ENCODE assay signal across 25 mouse cellular contexts in the genomic region with DNA sequence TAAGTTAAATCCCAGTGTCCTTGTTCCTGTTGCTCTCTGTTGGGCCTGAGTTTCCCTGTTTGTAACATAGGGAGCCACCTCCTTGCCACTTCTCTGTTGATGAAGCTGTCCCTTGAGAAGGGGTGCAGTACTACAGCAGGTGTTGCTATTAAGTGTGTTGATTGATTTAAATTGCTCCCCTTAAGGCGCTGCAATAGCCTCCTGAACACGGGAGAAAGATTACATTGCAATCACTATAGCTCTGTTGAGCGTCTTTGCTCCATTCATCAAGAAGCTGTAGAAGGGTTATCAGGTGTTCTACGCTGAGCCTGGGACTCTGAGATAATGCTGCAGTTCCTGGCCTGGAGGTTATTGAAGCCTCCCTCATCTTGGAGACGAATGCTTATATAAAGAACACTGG.
"Had no signal": no experiment of that assay in that cellular context is flagged by ENCODE, and none has a peak within 500 bp of the region (broad histone marks: within the 10 kb centered on the region; RNA-seq: fewer than 3 reads in every experiment).

No protein-coding gene starts in this region.

- ATAC-seq: inflammation-experienced regulatory T-cells, adult 6 months; intestine, postnatal 0 days had no signal

- DNase-seq: gastrocnemius, adult 2 months; gastrocnemius, postnatal 10 days; gastrocnemius, postnatal 25 days; heart, adult 18-20 months; heart, postnatal 4 days; kidney, adult 18-20 months; kidney, adult 8-10 months; kidney, postnatal 10 days; kidney, postnatal 25 days; kidney, postnatal 4 days; liver; liver, embryonic 13.5 days had no signal

- H3K9ac ChIP-seq: heart, embryonic 13.5 days; heart, embryonic 15.5 days; hindbrain, embryonic 15.5 days; limb, embryonic 12.5 days; liver, embryonic 13.5 days; liver, embryonic 15.5 days had no signal

- H3K27me3 ChIP-seq: heart, embryonic 13.5 days; heart, embryonic 15.5 days; hindbrain, embryonic 15.5 days; limb, embryonic 12.5 days; liver, embryonic 13.5 days; liver, embryonic 15.5 days had no signal

- H3K4me3 ChIP-seq: gastrocnemius, adult 2 months; heart, embryonic 13.5 days; heart, embryonic 15.5 days; hindbrain, embryonic 10.5 days; hindbrain, embryonic 15.5 days; layer of hippocampus, adult 2 months; left cerebral cortex, adult 2 months; limb, embryonic 10.5 days; limb, embryonic 12.5 days; liver, embryonic 13.5 days; liver, embryonic 15.5 days had no signal

- H3K36me3 ChIP-seq: heart, embryonic 13.5 days; heart, embryonic 15.5 days; hindbrain, embryonic 10.5 days; hindbrain, embryonic 15.5 days; limb, embryonic 10.5 days; limb, embryonic 12.5 days; liver, embryonic 13.5 days; liver, embryonic 15.5 days had no signal

- H3K4me1 ChIP-seq: heart, embryonic 13.5 days; heart, embryonic 15.5 days; hindbrain, embryonic 10.5 days; hindbrain, embryonic 15.5 days; limb, embryonic 10.5 days; limb, embryonic 12.5 days; liver, embryonic 13.5 days; liver, embryonic 15.5 days had no signal

- H3K27ac ChIP-seq: gastrocnemius, adult 2 months; heart, embryonic 13.5 days; heart, embryonic 15.5 days; hindbrain, embryonic 10.5 days; hindbrain, embryonic 15.5 days; layer of hippocampus, adult 2 months; left cerebral cortex, adult 2 months; limb, embryonic 10.5 days; limb, embryonic 12.5 days; liver, embryonic 13.5 days; liver, embryonic 15.5 days had no signal

- H3K9me3 ChIP-seq: heart, embryonic 13.5 days; heart, embryonic 15.5 days; hindbrain, embryonic 10.5 days; hindbrain, embryonic 15.5 days; limb, embryonic 10.5 days; limb, embryonic 12.5 days; liver, embryonic 13.5 days; liver, embryonic 15.5 days had no signal

- H3K4me2 ChIP-seq: heart, embryonic 11.5 days; heart, embryonic 13.5 days; heart, embryonic 15.5 days; hindbrain, embryonic 15.5 days; limb, embryonic 12.5 days; liver, embryonic 11.5 days; liver, embryonic 13.5 days; liver, embryonic 15.5 days had no signal
